Mouse (Mus musculus) hindbrain, embryonic 14.5 days (tissue): ENCODE data around the gene Myo1d. TPM values are rescaled to one million over a fixed set of nuclear protein-coding genes. Genes with fewer than 3 reads are reported as not detected.
A peak's percentile ranks its signal among the peaks of the same experiment; 100 is the strongest.

Experiments
- ATAC-seq: fragments of 200-750 bp; cut with Nextera tagmentation; 2 replicates; pipeline ENCODE4 v1.8.0; 2017; ENCODE audit warnings: moderate number of reproducible peaks, mild to moderate bottlenecking, moderate TSS enrichment, moderate library complexity; ENCODE audit not compliant: low FRiP score
- DNase-seq: peaks from one replicate; pipeline ENCODE4 v3.0.0-alpha.2; 2015; ENCODE audit warnings: low spot score
- H3K27ac ChIP-seq: fragments of 300-500 bp; sonication (generic); 2 replicates; pipeline ENCODE4 v1.5.1; 2014; ENCODE audit warnings: mild to moderate bottlenecking, moderate library complexity
- H3K27me3 ChIP-seq: fragments of 300-500 bp; sonication (generic); 2 replicates; pipeline ENCODE4 v1.6.1; 2014; ENCODE audit warnings: mild to moderate bottlenecking, low read length, mixed read lengths; ENCODE audit not compliant: control insufficient read depth, insufficient read depth
- H3K36me3 ChIP-seq: fragments of 300-500 bp; sonication (generic); replicated peaks from 2 replicates; pipeline ENCODE4 v1.6.1; 2014; ENCODE audit not compliant: control insufficient read depth, insufficient read depth
- H3K4me1 ChIP-seq: fragments of 300-500 bp; sonication (generic); replicated peaks from 2 replicates; pipeline ENCODE4 v1.6.1; 2014; ENCODE audit warnings: antibody characterized with exemption, low read length, mixed read lengths; ENCODE audit not compliant: control insufficient read depth, insufficient read depth
- H3K4me2 ChIP-seq: fragments of 300-500 bp; sonication (generic); replicated peaks from 2 replicates; pipeline ENCODE4 v1.6.1; 2014; ENCODE audit warnings: mild to moderate bottlenecking, moderate library complexity
- H3K4me3 ChIP-seq: fragments of 300-500 bp; sonication (generic); replicated peaks from 2 replicates; pipeline ENCODE4 v1.5.1; 2014; ENCODE audit warnings: mild to moderate bottlenecking, low read length
- H3K9ac ChIP-seq: fragments of 300-500 bp; sonication (generic); 2 replicates; pipeline ENCODE4 v1.6.1; 2014
- H3K9me3 ChIP-seq: fragments of 300-500 bp; sonication (generic); 2 replicates; pipeline ENCODE4 v1.6.1; 2016; ENCODE audit warnings: low read length; ENCODE audit not compliant: control insufficient read depth
- WGBS: fragments of 180-500 bp; shearing (Covaris S2); extraction: QIAGEN DNeasy Blood & Tissue Kit; methylation state at CpG from one replicate; pipeline ENCODE4 v1.1.7; 2014; 5-methylcytosine and 5-hydroxymethylcytosine counted together
- polyA plus RNA-seq: library from polyadenylated mRNA; unstranded; fragments of >200 nt; fragmentation: Nextera tagmentation; extraction: Ambion mirVana; gene quantifications from 2 replicates; pipeline ENCODE4 v1.2.1, GENCODE M21; 2014

Gene Myo1d
- polyA plus RNA-seq, 1 experiment from 2014 or later = 2.9 TPM

DNA sequence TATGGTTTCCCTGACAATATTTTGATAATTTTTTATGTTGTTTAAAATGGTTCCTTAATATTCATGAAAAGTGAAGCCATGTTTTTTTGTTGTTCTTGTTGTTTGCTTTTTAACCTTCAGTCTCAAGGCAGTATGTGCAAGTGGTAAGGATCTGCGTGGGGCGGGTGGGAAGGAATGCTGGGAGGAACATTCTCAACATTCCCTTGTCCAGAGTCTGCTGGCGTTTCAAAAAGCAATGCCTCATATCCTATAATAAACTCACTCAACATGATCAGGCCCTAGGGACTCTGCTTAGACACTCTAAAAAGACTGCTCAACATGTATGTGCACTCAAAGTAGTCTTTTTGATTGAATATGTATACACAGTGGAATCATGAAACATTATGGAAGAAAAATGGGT lies 97.1 kb downstream of the Myo1d start:
- Histone ChIP-seq H3K4me2 (no peak overlapping the region), H3K9ac (no peak overlapping the region), H3K9me3 (no peaks in the 10 kb centered on the region), H3K36me3 (no peaks in the 10 kb centered on the region), H3K27ac (no peak overlapping the region), H3K4me1 (no peaks in the 10 kb centered on the region), H3K4me3 (no peak overlapping the region), H3K27me3 (no peaks in the 10 kb centered on the region)
- DNase-seq (no peak), ATAC-seq (no peak)
- 77% methylated on average over 3 of the region's 3 CpGs for WGBS

DNA sequence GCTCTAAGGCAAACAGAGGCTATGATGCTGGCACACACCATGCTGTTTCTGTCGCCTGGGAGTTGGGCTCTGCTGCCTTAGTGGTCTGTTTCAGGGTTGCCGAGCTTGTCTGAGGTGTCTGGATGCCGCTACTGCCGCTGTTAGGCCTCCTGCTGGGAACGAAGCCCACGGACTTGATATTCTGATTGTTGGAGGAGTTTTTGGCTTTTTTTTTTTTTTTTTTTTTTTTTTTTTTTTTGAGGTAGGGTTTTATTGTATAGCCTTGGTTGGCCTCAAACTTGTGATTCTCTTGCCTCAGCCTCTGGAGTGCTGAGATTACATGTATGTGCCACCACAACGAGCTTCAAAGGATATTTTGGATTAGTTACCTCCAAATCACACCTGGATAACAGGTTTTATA lies 106.8 kb downstream of the Myo1d start:
- Histone ChIP-seq H3K4me2 (no peak overlapping the region), H3K9ac (no peak overlapping the region), H3K27me3 (no peaks in the 10 kb centered on the region), H3K9me3 (no peaks in the 10 kb centered on the region), H3K27ac (no peak overlapping the region), H3K36me3 (no peaks in the 10 kb centered on the region), H3K4me3 (no peak overlapping the region), H3K4me1 (peaks cover 8% of the 10 kb centered on the region)
- 40% methylated on average over 7 of the region's 7 CpGs for WGBS
- DNase-seq (no peak), ATAC-seq (no peak)

DNA sequence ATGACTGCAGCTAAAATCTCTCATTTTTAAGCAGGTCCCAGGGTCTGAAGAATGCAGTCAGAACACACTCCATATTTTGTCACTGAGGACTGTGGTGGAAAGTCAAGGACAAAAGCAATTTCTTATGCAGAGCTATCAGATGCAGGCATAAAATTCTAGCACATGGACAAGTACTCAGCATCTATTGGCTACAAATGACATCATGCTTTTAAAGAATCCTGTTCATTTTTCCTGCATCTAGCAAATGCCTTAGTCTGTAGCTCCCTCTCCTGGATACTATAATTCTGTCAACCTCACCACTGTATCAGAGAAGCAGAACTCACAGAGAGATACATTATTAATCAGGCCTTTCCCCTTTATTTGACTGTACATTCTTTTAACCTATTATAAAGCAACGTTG lies 109.4 kb downstream of the Myo1d start:
- Histone ChIP-seq H3K9me3 (no peaks in the 10 kb centered on the region), H3K27ac (peak overlapping the region; percentile 73), H3K36me3 (no peaks in the 10 kb centered on the region), H3K27me3 (no peaks in the 10 kb centered on the region), H3K4me1 (peaks cover 8% of the 10 kb centered on the region), H3K4me3 (no peak overlapping the region), H3K4me2 (peak overlapping the region; percentile 20; the same call in 1 of the 2 replicates), H3K9ac (peak overlapping the region; percentile 39; the same call in 1 of the 2 replicates)
- DNase-seq (peak; percentile 95), ATAC-seq (peak; percentile 88)
- 41% methylated on average over 1 of the region's 1 CpGs for WGBS

DNA sequence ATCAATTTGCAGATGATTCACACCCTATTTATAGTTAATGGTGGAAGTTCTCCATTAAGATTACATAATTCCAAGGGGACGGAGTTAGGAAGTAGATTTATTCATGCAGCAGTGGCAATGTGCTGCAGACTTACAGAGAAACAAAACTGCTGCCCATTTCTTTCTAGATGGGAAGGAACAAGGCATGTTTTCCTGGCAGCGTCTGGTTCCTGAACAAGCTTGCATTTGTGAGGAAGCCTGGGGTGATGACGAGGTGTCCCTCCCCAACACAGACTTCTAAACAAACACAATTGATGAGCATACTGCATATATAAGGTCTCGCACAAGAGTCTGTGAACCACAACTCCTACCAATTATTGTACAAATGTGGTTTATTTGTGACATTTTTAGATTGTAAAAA lies 109.9 kb downstream of the Myo1d start:
- Histone ChIP-seq H3K27me3 (no peaks in the 10 kb centered on the region), H3K36me3 (no peaks in the 10 kb centered on the region), H3K9ac (peak overlapping the region; percentile 39; the same call in 1 of the 2 replicates), H3K4me1 (peaks cover 8% of the 10 kb centered on the region), H3K9me3 (no peaks in the 10 kb centered on the region), H3K4me2 (peak overlapping the region; percentile 20; the same call in 1 of the 2 replicates), H3K27ac (peak overlapping the region; percentile 73), H3K4me3 (no peak overlapping the region)
- DNase-seq = peak; percentile 47
- 62% methylated on average over 4 of the region's 4 CpGs for WGBS
- no peak for ATAC-seq

DNA sequence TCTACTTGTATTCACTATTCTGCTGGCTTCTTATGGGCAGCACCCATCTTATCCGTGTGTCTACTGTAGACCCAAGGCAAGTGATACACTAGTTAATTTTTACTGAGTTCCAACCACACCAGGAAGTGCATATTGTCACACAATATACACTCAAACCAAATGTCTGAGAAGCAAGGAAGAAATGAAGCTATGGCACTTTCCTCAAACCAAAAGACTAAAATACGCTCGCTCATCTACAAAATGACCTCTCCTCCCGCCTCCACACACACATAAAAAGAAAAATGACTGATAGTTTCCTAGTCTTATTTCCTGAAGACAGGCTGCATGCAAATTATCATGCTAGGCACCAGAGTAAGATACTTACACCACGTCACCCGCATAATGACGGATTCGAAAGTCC lies 113.6 kb downstream of the Myo1d start:
- no peak for DNase-seq
- 92% methylated on average over 8 of the region's 8 CpGs for WGBS

DNA sequence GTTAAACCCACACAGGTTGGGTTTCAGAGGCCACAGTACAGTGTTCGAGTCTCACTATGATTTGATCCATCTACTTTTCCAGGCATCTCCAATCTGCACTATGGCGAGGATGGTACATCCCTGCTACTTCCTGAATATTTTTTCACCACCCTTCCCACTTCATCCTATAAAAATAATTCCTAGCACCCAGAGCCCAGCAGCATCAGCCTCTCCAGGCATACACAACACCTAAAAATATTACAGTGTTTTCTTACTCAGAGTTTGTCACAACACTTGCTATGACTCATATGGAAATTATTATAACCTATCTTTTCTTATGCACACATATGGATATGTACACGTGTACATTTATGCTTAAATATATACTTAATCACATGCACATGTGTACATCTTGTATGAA lies 115.6 kb downstream of the Myo1d start:
- H3K4me1 ChIP-seq = no peaks in the 10 kb centered on the region
- WGBS = 89% methylated on average over 3 of the region's 3 CpGs
- no peak overlapping the region for H3K9ac ChIP-seq
- no peaks in the 10 kb centered on the region for H3K27me3 ChIP-seq
- DNase-seq = no peak
- no peaks in the 10 kb centered on the region for H3K9me3 ChIP-seq
- no peak for ATAC-seq
- no peaks in the 10 kb centered on the region for H3K36me3 ChIP-seq
- no peak overlapping the region for H3K4me2 ChIP-seq
- no peak overlapping the region for H3K27ac ChIP-seq
- no peak overlapping the region for H3K4me3 ChIP-seq

More for the DNA sequence above, 113.6 kb downstream of the Myo1d start:
- H3K9ac ChIP-seq = no peak overlapping the region
- no peak for ATAC-seq
- H3K4me2 ChIP-seq = no peak overlapping the region
- no peaks in the 10 kb centered on the region for H3K9me3 ChIP-seq
- H3K27ac ChIP-seq = no peak overlapping the region
- H3K4me1 ChIP-seq = peaks cover 8% of the 10 kb centered on the region
- H3K27me3 ChIP-seq = no peaks in the 10 kb centered on the region
- no peaks in the 10 kb centered on the region for H3K36me3 ChIP-seq
- no peak overlapping the region for H3K4me3 ChIP-seq

DNA sequence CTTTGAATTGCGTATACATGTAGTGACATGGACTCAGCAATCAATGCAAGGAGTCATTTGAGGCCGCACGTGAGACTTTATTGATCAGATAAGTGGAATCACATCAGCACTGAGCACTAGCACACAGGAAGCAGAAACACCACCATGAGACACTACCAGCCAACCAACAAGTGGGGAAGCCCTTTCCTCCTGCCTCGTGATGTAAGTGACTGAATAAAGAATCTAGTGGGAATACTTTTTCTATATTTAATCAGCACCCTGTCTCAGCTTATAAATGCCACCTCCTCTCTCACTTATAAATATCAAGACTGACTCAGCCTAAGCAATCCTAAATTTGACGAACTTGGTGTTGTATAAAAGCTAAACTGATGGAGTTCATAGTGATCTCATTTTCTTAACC lies 134.7 kb downstream of the Myo1d start:
- Histone ChIP-seq H3K9me3 (no peaks in the 10 kb centered on the region), H3K9ac (no peak overlapping the region), H3K27ac (no peak overlapping the region), H3K27me3 (no peaks in the 10 kb centered on the region), H3K4me1 (no peaks in the 10 kb centered on the region), H3K36me3 (no peaks in the 10 kb centered on the region), H3K4me2 (no peak overlapping the region), H3K4me3 (no peak overlapping the region)
- DNase-seq = no peak
- ATAC-seq = no peak
- WGBS = 88% methylated on average over 5 of the region's 5 CpGs

DNA sequence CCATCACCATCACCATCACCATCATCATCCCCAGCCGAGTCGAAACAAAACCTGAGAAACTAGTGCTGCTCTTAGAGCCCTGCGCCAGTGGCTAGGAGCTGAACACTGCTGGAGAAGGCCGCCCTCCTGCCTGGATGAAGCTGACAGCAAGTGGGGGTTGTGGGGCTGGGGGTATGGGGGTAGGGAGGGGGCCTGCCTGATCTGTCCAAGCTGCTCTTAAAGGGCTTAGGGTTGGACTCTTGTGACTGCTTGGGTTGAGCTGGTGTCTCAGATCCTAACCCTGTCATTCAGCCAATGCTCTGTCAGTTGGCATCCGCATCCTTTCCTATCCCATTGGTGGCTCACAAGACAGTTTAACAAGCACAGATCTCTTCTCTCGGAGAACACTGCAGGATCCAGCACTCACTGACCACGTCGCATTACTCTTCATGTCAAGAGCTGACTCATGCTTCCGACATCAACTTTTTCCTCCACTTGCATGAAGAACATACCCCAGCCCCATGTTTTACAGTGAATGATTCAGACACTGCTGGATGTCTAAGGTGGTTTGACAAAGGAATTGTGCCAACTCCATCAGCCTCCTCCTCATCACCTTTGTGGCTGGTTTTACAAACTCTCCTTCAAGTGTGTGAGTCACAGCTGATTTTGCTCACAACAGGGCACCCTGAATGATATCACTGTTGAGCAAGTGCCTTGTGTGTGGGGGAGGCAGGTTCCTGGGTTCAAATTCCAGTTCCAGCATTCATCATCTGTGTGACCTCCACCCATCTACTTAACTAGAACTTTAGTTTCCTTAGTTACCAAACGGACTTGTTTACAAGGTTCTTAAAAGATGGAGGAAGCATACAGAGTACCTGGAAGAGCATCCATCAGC lies 150.6 kb downstream of the Myo1d start:
- no peak overlapping the region for H3K27ac ChIP-seq
- no peaks in the 10 kb centered on the region for H3K27me3 ChIP-seq
- no peaks in the 10 kb centered on the region for H3K36me3 ChIP-seq
- H3K4me1 ChIP-seq = no peaks in the 10 kb centered on the region
- H3K4me2 ChIP-seq = no peak overlapping the region
- no peak overlapping the region for H3K4me3 ChIP-seq
- no peak overlapping the region for H3K9ac ChIP-seq
- H3K9me3 ChIP-seq = no peaks in the 10 kb centered on the region
- DNase-seq (no peak), ATAC-seq (no peak)
- 89% methylated on average over 10 of the region's 10 CpGs for WGBS

DNA sequence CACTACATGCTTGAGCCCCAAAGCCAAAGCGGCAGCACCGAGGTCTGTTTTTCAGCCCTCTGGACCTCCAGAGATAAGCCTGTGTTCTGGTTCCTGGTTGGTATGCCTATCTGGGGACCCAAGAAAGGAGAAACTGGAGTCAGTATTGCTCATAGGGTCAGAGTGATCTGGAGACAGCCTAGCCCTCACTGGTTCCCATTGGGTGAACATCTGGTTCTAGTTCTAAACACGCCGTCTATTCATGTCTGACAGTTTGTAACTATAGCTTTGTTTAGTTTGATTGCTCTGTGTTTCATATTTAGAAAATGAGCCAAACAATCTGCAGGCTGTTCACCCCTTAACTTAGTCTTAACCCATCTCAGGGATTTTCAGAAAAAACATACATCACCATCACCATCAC lies 151.2 kb downstream of the Myo1d start:
- Histone ChIP-seq H3K27me3 (no peaks in the 10 kb centered on the region), H3K9me3 (no peaks in the 10 kb centered on the region), H3K36me3 (no peaks in the 10 kb centered on the region), H3K4me1 (peaks cover 3% of the 10 kb centered on the region; the same call in 1 of the 2 replicates), H3K9ac (no peak overlapping the region), H3K4me3 (no peak overlapping the region), H3K27ac (no peak overlapping the region), H3K4me2 (no peak overlapping the region)
- ATAC-seq (no peak), DNase-seq (no peak)
- WGBS = 91% methylated on average over 4 of the region's 4 CpGs
